Mouse (Mus musculus) CD4-positive, CD25-positive, alpha-beta regulatory T cell, adult 2 months (primary cell): ENCODE measurements around the gene Plau.

Experiments
- DNase-seq: peaks from one replicate; pipeline ENCODE4 v3.0.0-alpha.2; 2012; ENCODE audit warnings: low read depth, low spot score

Gene Plau

GRCm38 (mm10) chr14:20806116-20806840 lies 30.2 kb upstream of the Plau start:
- DNase-seq = no peak

GRCm38 (mm10) chr14:20809349-20809748 lies 27.1 kb upstream of the Plau start:
- DNase-seq = no peak

GRCm38 (mm10) chr14:20809820-20810219 lies 26.6 kb upstream of the Plau start:
- no peak for DNase-seq

GRCm38 (mm10) chr14:20811236-20811635 lies 25.2 kb upstream of the Plau start:
- no peak for DNase-seq

- DNase-seq = no peak
These were observed 24.6 kb upstream of the Plau start for GRCm38 (mm10) chr14:20811779-20812406.

DNA sequence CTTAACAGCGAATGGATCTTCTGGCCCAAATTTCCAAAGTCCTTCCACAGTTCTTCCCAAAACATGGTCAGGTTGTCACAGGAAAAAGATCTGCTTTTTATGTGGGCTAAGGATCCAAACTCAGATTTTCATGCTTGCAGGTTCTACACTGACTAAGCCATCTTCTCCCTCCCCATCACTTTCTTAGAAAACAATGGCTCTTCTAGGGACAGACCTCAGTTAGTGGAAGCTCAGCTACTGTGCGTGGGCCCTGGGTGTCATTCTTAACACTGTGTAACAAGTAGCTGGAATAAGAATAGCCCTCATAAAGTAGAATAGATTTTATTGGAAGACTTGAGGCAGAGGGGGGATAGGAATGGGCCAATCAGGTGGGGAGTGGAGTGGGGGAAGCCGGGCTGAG lies 21.0 kb upstream of the Plau start:
- DNase-seq = no peak

- DNase-seq = no peak
These were observed 11.9 kb upstream of the Plau start for GRCm38 (mm10) chr14:20824517-20824916.

- no peak for DNase-seq
These were observed 10.9 kb upstream of the Plau start for GRCm38 (mm10) chr14:20825516-20825915.

DNA sequence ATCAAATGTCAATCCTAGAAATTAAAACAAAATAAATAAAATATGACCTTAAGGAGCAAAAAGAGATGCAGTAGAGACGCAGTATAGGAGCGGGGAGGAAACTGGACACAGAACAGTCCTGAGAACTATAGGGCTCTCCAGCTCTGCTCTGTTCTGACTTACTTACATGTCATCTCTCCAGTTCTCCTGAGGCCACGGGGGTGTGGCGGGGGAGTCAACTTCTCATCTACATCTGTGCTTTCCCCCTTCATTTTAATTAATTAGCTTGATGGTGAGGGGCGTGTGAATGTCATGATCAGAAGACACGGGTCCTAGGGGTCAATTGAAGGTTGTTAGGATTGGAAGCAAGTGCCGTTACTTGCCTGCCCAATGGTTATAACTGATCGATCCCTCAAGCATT lies 9.4 kb upstream of the Plau start:
- DNase-seq = no peak

DNA sequence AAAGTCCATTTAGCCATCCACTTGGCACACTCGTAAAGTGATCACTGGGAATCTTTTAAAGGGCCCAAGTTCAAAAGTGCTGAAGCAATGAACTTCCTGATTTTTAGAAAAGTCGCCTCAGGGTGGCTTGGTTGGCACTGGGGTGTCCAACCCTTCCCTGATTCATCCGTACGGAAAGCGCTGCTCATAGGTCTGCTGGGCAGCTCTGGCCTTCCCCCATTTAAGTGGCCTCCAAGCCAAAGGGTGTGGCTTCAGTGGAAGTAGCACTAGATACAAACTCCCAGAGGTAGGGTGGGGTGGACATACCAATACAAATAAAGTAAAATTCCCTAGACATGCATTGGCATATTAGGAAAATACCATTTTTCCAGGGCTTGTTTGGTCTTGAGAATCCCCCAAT lies 9.0 kb upstream of the Plau start:
- no peak for DNase-seq

- peak; percentile 44 for DNase-seq
These were observed 7.9 kb upstream of the Plau start for GRCm38 (mm10) chr14:20828524-20828923.

DNA sequence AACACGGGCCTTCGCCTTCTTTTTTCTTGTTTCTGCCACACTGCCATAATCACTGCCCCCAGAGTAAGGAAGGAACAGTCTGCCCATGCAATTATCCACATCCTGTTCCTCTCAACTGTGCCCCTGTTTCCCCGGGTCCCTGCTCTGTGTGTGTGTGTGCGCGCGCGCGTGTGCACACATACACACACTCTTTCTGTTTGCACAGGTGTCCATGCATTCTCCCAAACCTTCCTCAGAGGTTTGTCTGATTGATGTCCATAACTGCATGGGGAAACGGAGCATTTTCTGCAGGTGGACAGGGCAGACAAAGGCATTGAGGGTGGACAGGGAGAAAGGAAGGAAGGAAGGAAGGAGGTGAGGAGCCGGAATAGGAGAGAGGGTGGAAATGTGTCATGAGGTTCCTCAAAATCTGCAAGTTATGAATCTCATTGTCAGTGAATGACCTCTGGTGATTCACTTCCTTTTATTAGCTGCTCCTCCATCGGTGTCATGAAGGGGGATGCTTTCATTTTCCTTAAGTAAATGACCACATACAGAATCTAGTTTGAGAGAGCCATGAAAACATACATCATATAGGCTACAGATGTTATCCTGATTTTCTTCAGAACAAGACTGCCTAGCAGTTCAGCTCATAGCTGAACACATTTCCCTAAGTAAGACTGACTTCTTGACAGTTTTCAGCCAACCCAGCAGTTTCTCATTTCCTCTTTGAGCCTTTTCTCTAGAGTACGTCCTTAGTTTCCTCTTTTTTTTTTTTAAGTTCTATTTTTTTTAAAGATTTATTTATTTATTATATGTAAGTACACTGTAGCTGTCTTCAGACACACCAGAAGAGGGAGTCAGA lies 6.7 kb upstream of the Plau start:
- DNase-seq = no peak

- no peak for DNase-seq
These were observed 5.1 kb upstream of the Plau start for GRCm38 (mm10) chr14:20831141-20831910.

DNA sequence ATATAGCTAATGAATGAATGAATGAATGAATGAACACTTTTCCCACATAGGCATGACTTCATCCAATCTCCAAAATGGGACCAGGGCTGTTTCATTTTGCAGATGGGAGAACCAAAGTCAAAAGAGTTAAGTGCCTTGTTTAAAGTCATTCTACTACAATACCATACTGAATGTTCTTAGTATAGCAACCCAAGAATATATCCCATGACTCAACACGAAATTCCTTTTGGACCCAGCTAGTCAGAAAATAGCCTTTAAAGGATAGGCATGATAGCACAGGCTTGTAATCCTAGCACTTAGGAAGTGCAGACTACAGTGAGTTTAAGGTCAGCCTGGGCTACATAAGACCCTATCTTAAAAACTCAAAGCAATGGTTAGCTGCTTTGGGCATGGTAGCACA lies 4.5 kb upstream of the Plau start:
- DNase-seq = no peak

GRCm38 (mm10) chr14:20833525-20833924 lies 2.9 kb upstream of the Plau start:
- no peak for DNase-seq

DNA sequence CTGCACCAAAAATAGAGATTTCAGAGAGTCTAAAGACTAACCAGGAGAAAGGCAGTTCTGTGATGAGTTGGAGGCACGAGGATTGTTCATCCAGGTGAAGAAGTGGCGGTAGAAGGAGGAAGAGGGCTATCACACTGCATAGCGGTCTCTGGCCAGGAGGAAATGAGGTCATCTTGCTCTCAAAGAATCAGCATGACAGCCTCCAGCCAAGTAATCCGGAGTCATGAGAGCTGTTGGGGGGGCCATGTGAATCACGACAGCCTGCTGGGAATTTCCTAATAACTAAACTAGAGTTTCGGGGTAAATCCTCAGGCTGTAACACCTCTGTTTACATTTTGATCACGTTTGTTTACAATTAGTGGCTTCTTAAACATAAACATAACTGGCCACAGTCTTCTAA lies 2.3 kb upstream of the Plau start:
- no peak for DNase-seq

DNA sequence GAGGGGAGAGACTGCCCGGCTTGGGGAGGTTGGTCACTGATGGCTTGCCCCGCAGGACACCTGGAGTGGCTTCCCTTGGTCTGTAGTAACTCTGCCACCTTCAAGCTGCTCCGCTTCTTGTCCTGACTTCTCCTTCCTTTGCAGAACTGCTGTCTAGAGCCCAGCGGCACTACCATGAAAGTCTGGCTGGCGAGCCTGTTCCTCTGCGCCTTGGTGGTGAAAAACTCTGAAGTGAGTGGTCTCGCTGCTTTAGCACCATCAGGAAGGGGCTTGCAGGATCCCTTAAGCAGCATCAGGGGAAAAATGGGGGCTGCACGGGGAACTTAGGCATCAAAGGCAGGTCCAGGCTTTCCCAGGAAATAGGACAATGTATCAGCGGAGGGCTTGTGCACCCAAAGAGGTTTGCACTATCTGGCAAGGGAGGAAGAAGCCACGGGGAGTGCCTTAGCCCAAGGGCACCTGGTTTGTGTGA lies 481 bp downstream of the Plau start:
- no peak for DNase-seq

DNA sequence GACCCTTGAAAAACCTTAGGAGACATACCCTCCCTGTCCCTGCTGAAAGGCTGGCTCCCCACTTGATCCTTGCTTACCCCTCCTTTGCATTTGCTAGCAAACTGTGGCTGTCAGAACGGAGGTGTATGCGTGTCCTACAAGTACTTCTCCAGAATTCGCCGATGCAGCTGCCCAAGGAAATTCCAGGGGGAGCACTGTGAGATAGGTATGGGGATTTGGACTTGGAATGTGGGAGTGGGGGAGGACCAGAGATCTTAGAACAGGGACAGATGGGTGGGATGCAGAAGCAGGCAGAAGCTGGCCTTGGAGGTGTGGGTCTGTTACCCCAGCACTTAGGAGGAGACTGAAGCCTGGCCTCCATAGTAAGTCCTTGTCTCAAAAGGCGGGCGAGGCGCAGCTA lies 1.2 kb downstream of the Plau start:
- DNase-seq = no peak

DNA sequence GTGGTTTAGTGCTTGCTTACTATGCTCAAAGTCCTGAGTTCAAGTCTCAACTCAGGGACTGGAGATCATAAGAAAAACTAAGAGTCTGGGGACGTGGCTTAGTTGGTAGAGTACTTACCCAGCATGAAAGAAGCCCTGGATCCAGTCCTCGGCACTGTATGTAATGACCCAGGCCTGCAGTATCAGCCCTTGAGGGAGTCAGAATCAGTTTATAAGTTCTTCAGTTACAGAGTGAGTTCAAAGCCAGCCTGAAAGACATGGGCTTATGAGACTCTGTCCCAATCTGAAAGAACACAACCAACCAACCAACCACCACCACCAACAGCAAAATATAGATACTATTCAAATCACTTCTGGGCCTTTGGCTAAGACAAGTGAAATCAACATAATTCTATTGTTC lies 5.1 kb downstream of the Plau start:
- DNase-seq = no peak

- no peak for DNase-seq
These were observed 6.2 kb downstream of the Plau start for GRCm38 (mm10) chr14:20842629-20843028.

GRCm38 (mm10) chr14:20844126-20844525 lies 7.7 kb downstream of the Plau start:
- DNase-seq = no peak
